Mouse (Mus musculus): Measurements from ENCODE around the gene Uso1.
"Not testable (repeated sequence)": the region's sequence is repeated elsewhere in the genome, so short reads cannot be mapped to it uniquely, and the experiment has no call there.

Gene Uso1

DNA sequence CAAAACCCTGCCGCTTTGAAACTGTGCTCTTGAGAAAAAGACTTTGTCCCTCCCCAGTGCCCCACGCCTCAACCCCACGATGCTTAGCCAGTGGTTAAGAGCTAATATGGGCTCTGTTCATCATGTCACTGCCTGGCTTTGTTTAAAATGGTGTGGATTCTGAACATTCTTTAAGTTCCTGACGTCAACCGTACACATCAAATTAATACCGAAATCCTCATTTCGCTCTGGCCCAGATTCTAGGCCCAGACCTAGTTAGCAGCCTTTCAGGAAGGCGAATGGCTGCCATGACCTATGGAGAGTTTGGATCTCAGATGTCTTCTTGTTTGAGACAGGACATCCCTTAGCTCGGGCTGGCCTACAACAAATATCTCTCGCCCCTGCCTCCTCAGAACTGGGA lies 10.0 kb upstream of the Uso1 start:
- no peak for DNase-seq

DNA sequence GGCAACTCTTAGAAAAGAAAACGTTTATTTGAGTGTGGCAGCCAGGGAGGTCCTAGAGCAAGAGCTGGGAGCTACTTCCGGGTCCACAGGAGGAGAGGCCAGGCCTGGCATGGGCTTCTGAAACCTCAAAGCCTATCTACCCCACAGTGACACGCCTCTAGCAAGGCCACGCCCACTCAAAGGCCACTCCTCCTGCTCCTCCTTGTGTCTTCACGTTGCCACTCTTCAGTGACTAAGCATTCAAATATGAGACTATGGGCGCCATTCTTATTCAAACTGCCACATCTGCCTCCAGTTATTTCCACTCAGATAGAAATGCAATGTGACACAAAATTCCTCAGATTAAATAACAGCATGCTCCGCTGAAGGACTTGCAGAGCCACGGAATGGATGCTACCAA lies 9.2 kb upstream of the Uso1 start:
- DNase-seq, result peak; percentile 67

DNA sequence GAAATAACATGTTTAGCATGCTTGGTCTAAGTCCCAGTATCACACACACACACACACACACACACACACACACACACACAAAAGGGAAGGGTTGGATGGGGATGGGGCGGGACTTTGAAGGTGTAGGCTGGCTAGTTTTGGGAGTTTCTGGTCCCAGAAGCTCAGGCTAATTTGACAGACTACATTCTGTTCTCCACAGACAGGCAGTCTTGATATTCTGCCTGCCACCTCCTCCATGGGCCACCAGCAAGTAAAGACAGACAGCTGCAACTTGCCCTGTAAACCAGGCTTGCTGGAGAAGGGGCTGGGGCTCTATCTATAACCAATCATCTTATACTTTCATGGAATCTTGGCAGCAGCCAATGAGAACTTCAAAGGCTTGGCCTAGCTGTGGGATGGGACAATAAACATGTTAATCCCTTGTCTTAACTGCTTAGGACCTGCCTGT lies 8.4 kb upstream of the Uso1 start:
- DNase-seq, result no peak

DNA sequence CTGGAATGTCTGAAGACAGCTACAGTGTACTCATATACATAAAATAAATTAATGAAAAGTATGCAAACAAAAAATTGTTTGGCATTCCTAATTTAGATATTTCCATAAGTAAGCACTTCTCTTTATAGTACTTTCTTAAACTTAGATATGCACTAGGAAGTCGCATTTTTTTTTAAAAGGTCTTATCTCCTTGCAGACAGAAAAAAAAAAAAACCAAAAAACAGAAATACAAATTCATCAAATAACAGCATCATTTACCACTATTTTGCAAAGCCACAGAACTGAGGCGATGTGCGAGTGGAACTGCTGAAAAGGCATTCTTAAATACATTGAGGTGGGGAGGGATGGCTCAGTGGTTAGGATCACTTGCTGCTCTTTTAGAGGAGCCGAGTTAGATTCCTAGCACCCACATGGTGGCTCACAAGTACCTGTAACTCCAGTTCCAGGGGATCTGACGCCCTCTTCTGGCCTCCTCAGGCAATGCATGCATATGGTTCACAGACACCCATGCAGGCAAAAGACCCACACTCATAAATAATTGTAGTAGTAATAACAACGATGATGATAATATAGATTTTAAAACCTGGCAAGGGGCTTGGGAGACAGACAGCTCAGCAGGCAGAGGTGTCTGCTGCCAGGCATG lies 7.6 kb upstream of the Uso1 start:
- no peak for DNase-seq

DNA sequence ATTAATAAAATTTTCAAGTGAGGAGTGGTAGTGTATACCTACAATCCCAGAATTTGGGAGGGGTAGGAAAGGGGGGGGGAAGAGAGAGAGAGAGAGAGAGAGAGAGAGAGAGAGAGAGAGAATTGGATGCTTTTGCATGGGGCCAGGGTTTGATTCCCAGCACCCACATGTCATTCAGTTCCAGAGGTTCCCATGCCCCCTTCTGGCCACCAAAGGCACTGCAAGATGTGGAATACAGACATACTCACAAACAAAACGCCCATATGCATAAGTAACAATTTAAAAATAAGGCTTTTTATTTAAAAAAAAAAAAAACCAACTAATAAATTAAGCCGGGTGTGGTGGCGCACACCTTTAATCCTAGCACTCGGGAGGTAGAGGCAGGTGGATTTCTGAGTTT lies 5.6 kb upstream of the Uso1 start:
- DNase-seq, result no peak

DNA sequence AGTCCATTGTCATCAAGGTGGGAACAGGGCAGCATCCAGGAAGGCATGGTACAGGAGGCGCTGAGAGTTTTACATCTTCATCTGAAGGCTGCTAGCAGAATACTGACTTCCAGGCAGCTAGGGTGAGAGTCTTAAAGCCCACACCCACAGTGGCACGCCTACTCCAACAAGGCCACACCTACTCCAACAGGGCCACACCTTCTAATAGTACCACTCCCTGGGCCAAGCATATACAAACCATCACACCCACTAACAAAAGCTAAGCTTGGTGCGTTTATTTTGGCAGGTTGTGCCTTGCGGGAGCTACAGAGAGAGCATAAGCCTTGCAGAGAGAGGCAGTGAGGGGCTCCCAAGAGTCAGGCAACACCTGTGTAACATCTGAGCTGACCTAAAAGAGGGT lies 4.7 kb upstream of the Uso1 start:
- not testable (repeated sequence) for DNase-seq

DNA sequence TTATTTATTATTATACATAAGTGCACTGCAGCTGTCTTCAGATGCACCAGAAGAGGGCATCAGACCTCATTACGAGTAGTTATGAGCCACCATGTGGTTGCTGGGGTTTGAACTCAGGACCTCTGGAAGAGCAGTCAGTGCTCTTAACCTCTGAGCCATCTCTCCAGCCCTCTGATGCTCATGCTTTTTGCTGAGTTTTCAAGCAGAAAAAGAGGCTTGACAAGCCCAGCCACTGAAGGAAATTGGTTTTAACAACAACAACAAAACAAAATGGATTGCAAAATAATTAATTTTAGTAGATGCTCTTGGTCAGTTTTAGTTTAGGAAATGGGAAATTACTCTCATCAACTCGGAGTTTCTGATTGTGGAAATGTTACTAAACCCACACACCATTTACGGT lies 2.8 kb upstream of the Uso1 start:
- no peak for DNase-seq

DNA sequence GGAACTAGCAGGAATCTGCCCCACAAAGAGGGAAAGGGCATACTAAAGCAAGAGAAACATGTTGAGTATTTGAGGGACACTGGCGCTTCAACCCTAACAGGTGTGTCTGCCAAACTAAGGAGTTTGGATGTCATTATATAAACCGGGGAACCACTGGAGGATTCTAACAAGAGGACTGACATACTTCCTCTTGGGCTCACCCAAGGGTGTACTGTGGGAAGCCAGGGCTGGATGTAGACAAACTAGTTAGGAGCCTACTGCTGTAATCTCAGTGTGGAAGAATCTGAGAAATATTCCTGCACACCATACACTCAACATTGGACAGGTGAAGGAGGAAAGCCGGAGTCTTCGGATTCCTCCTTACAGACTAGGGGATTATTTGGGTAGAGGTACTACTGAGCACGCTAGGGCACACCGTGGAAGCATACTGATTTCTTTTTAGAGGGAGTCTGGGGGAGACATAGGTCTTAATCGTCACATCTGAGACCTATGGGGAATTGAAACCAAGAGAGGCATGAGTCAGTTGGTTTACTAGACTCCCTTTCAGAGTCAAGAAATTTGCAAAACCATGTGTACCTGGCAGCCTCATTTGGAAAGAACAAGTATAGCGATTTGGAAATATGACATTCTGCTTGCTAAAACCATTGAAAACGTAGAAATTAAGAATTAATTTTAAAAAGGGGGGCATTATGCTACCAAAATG lies 1.1 kb upstream of the Uso1 start:
- no peak for DNase-seq

DNA sequence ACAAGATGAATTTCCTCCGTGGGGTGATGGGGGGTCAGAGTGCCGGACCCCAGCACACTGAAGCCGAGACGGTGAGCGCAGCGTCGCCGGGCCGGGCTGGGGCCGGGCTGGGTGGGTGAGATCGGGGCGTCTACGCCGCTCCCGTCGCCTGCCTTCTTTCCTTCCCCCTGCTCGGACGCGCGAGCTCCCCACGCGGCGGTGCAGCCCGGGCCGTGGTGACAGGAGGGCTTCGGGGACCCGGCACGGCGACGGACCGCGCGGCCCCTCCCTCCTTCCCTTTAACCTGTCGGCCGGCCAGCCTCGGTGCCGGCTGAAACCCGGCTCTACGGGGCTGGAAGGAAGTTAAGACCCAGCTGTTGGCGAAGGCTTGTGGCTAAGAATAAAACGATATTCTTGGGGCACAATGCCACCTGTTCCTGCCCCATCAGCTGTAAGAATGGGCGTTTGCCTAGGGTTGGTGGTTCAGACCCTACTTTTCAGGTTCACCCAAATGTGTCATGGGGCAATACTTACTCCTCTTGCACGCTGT lies 419 bp downstream of the Uso1 start:
- DNase-seq, result peak; percentile 66

DNA sequence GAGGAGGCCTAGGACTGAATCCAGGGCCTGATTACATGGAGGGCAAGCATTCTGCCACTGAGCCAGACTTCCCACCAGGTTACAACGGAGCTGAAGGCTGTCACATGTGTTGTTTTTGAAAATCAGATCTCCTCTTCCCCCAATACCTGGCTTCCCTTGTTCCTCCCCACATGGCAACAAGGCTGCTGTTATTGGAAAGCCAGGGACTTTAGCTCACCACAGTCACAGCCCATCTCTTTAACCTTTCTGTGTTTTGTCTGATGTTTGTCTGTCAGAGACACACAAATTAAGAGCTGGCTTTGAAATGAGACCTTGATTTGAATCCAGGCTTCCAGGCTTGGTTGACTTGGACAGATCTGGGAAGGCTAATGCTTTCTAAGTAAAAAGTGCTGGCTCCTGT lies 1.5 kb downstream of the Uso1 start:
- DNase-seq, result no peak

DNA sequence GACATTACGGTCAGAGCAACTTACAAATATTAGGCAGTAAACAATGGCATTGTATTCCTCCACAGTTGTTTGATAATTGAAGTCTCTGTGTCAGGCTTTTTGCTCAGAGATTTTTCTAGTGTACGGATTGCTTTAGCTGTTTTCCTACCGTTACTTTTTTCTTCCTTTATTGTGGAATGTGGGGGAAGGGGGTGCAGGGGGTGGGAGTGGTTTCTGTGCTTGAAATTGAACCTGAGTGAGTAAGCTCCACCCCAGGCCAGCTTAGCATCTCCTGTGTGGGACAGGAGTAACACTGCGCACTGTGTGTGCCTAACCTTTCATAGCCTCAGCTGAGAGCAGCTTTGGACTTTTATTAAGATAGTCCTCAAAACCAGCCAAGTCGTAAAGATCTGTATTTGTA lies 4.0 kb downstream of the Uso1 start:
- DNase-seq, result no peak

DNA sequence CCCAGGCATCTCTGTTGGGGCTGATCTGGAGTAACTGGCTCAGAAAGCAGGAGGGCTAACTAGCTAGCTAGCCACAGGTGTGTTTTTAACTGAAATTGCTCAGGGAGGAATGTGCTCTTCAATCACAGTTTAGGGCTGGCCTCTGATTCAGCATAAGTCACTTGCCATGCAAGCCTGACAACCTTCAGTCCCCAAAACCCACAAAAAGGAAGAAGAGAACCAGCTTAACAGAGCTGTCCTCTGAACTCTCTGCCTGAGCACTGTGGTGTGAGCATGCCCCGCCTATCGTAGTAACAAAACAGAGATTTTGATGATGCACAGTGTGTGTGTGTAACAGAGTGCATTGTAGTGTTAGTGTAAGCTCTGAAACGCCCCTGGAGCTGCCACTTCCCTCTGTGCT lies 4.7 kb downstream of the Uso1 start:
- no peak for DNase-seq

DNA sequence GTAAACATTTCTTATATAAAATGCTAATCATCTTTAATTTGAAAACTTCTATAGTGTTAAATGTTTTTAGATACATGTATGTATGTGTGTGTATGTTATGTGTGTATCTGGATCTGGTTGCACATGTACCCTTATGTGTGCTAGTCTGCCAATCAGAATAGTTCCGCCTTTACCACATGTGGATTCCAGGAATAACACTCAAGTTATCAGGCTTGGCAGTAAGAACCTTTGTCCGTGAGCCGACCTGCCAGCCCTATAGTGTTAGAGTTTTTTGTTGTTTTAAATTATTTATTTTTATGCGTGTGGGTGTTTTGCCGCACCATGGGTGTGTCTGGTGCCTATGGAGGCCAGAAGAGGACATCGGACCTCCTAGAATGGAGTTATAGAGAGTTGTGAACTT lies 5.9 kb downstream of the Uso1 start:
- DNase-seq, result no peak

DNA sequence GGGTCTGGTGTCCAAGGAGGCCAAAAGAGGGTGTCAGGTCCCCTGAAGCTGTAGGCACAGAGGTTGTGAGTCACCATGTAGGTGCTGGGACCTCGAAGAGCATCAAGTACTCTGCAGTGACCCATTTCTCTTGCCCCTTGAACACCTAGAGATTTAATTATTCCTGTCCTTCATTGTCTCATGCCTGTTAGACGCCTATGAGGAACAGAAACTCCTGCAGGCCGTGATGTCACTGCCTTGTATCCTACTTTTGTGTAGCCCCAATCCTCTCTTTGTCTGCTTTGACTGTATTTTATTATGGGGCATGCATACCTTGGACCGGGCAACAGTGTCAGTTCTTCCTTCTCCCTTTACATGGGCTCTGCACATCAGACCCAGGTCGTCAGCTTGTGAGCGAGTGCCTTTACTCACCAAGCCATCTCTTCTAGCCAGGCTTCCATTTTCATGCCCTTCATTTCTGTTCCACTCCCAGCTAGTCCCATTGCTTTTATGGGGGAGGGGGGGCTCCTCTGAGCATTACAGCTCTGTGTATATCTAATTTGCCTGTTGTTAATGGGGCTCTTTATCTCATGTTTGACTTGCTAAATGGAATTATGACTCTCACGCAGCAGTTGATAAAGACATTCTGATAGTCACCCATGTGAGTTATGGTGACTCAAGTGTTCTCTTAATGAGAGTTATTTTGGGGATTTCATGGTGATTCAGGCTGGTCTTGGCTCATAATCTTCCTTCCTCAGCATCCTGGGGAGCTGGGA lies 7.4 kb downstream of the Uso1 start:
- no peak for DNase-seq

DNA sequence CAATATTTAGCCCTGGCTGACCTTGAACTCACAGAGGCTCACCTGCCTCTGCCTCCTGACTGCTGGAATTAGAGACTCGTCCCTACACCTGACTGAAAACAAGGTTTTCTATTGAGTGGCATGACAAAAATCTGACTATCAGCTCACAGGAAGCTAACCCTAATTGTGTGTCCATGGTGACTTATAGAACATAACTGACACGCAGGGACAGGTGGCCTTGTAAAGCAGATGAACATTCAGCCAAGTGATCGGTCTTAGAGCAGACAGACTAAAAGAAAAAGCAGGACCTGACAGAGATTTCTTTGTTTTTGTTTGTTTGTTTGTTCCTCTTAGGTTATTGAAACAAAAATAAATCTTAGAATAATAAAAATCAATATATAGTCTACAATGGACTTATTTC lies 10.5 kb downstream of the Uso1 start:
- no peak for DNase-seq

DNA sequence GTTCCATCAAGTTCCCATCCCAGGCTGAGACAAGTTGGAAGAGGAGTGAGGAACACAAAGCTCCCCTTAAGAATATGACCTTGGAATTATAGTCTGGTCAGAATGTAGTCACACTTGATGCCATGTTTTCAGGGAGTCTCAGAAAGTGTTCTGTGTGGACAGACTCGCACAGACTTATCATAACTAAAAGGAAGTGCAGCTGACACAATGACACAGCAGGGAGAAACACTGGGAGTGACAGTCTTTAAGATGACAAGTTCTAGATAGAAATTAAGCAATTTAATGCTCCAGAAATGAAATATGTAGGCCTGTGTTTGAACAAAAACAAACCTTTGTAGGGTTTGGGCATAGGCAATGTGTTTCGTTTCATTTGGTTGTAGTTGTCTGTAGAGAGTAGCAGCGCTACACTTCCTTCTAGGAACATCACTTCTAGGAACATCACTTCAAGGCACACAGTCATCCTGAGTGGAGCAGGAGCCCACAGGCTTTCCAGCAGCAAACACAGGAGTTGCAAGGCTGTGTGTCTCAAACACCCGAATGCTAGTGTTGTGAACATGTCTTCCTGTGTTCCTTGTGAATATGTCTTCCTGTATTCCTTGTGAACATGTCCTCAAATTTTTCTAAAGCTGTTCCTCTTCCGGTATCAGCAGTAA lies 11.7 kb downstream of the Uso1 start:
- DNase-seq, result no peak

DNA sequence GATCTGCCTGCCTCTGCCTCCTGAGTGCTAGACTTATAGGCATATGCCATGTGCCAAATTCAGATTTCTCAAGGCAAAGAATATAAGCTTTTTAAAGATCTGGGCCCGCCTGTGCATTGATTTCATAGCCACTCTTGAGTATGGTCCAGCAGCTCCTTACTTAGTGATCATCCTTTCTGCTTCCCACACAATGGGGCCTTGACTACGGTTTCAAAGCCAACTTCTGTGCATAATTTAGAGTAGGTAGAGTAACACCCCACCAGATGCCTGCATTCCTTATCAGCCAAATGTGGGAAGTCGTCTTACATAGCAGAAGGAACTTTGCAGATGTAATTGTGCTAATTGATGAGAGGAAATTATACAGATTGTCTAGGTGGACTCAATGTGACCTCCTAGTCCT lies 17.1 kb downstream of the Uso1 start:
- DNase-seq, result no peak

DNA sequence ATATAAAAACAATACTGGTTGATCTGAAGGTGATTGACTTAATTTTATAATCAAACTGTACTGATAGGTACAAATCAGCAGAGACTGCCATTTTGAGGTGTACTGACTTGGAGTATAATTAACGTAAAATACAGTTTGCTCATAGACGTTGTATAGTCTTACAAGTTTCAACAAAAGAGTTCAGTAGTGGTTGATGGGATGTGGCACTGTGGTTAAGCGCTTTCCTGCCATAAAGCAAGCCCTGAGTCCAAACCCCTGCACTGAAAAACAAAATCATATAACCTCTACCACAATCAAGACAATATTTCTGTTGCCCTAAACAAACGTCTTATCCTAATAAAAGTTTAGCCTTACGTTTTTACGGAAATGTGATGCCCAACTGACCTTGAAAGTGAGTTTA lies 28.2 kb downstream of the Uso1 start:
- DNase-seq, result no peak

DNA sequence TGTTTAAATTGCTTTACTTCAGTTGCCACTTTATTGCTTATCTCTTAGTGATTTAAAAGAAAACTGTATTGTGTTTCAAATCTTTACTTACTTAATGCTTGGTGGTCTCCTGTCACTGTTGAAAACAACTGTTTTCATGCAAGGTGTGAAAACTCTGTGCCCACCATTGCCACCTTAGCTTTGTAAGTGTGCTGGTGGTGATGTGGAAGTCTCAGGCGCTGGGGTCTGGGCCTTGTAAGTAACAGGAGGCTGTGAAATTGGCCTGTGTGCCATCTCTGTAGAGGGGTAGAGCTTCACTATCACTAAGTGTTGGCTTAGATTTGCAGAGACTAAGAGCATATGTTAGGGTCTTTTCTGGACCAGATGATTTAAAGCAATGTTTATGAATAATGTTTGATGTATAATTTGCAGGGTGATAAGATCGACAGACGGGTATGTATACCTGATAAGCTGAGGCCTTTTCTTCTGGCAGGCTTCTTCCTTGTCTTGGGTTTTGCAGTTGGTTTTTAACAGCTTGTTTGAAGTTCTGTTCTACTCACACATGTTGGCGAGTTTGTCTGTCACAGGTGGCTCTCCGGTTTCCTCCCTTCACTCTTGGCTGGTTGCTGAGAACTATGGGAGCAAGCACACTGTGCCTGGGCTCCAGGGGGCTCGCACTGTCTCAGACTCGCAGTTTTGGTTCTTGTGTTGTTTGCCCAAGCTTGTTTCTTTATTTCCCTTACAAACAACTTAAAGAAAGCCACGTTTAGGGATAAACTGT lies 45.5 kb downstream of the Uso1 start:
- DNase-seq, result no peak

DNA sequence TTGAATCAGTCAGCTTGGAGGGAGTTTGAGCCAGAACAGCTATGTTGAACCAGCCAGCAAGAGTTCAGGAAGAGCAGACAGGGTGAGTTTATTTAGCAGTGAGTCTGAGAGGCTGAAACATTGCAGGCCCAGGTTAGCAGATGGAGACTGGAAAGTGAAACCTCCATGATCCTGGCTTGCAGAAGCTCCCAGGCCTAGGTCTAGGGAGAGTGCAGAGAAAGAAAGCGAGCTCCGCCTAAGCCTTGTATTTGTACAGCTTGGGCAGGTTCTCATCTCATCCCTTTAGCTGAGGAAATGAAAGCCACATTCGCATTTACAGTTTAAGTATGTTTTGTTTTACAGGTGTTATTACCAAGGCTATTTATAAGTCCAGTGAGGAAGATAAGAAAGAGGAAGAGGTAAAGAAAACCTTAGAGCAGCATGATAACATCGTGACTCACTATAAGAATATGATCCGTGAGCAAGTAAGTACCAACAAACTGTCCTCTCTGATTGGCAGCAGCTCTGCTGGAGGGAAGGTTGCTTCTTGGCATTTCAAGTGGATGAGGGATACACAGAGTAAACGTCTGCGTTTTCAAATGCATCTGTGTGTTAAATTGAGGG lies 51.2 kb downstream of the Uso1 start:
- DNase-seq, result no peak

DNA sequence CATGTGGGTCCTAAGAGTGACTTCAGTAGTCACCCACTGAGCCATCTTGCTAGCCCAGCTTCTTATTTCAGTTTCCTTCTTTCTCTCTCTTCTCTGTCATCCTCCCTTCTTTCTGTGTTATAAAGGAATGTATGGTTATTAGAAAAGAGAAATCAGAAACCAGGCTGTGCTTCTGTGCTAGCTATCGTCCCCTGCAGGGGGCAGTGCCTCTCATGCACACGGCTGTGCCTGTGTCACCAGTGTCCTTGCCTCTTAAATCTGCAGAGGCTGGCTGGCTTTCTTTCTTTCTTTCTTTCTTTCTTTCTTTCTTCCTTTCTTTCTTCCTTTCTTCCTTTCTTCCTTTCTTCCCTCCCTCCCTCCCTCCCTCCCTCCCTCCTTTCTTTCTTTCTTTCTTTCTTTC lies 58.0 kb downstream of the Uso1 start:
- DNase-seq, result peak; percentile 56

Measured in embryo, embryonic 11 days (tissue).